Mouse (Mus musculus) frontal cortex, adult (tissue): Measurements from ENCODE around the gene Gp5.
"Not testable (repeated sequence)": the region's sequence is repeated elsewhere in the genome, so short reads cannot be mapped to it uniquely, and the experiment has no call there.

Source experiments
- ATAC-seq: cut with Nextera tagmentation; 2 replicates; pipeline ENCODE4 v1.9.2; 2017; ENCODE audit warnings: mild to moderate bottlenecking, moderate library complexity, mixed read lengths; ENCODE audit not compliant: low TSS enrichment

Gene Gp5

DNA sequence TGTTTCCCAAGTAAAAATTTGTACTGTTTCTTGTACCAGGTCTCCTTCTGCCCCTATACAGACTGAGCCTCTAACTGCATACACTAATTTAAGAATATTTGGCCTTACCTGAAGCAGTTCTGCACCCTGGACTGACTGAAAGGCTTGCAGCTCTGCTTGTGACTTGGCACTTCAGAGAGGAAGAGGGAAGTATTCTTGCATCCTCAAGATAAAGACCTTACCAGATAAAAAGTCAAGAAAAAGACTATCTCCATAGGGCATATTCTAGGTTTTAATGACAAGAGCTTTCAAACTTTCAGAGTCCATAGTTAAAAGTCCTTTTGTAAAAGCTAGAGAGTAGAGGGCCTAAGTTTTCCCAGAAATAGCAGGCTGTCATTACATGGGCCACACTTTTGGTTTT, at the start of gene Gp5:
Gene Gp5 (minus strand): TSS at position 133 of the 400 bp plus-strand sequence.
- ATAC-seq, result no peak

DNA sequence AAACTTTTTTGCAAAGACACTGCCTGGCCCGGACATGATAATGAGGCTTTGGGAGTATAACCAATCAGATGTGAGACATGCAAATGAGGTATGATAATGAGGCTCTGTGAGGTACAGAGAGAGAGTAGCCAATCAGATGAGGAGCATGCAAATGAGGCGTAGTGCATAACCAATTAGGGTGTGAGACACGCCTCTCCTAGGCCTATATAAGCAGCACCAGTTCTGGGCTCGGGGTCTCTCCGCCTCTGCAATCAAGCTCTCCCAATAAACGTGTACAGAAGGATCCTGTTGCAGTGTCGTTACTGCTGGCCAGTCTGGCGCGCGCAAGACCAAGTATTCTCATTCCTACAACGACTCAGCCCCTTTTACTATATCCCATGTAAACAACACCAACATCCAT, 42.9 kb upstream of the Gp5 start:
- ATAC-seq, result not testable (repeated sequence)

DNA sequence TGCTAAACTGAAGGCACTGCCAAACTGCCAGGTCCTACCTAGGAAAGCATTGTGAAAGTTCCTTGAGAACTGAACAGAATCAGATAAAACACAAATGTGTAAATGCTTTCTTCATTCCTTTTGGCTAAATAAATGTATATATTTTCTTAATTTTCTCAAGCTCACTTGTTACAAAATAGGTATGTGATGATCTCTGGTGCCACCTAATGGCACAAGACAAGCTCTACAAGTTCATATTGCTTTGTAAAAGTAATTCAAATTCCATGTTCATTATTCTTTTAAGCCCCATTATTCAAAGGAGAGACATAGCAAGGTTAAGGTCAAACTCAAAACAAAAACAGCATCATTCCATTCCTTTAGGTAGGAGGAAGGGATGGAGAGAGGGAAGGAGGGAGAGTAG, 3.7 kb upstream of the Gp5 start:
- ATAC-seq, result no peak

DNA sequence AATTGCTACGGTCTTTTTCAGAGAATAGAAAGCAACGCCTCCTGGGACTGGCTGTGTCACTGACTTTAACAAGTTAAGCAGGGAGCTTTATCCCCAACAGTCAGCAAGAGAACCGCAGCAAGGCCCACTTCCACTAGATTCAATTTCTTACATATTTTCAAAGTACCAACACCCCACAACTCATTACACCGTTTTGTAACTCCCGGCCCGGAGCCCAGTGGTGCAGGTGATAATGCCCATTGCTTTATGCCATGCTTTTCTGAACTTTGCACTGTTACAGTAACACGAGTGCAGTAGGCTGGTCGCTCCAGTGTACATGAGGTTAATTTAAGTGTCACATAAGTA, 436 bp downstream of the Gp5 start:
- ATAC-seq, result no peak

DNA sequence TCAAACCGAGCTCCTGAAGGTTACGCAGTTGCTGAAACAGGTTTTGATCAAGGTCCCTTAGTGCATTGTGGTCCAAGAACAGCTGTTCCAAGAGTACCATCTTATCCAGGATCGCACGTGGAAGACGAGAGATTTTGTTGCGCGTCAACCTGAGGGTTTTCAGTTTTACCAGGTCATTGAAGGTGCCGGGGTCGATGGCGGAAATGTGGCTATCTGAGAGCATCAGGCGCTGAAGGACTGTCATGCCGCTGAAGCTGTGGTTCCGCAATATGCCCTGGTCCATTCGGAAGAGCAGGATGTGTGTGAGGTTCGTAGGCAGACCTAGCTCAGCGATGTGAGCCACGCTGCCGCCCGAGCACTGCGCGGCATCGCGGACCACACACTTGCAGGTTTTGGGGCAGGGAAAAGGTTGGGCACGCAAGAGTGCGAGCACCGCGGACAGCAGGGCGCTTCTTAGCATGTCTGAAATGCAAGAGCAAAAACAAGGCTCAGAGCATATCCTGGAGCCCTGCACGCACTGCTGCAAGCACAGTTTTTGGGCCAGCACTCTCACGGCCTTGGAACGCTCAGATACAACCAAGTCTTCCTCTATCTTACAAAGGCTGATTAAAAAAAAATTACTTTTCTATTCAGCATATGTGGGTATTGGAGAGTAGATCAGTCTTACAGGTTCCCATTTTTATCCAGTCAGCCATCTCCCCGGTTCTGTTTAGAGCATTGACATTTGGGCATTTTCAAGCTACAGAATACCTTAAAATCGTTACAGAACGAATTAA, 996 bp downstream of the Gp5 start:
- ATAC-seq, result peak; percentile 49

DNA sequence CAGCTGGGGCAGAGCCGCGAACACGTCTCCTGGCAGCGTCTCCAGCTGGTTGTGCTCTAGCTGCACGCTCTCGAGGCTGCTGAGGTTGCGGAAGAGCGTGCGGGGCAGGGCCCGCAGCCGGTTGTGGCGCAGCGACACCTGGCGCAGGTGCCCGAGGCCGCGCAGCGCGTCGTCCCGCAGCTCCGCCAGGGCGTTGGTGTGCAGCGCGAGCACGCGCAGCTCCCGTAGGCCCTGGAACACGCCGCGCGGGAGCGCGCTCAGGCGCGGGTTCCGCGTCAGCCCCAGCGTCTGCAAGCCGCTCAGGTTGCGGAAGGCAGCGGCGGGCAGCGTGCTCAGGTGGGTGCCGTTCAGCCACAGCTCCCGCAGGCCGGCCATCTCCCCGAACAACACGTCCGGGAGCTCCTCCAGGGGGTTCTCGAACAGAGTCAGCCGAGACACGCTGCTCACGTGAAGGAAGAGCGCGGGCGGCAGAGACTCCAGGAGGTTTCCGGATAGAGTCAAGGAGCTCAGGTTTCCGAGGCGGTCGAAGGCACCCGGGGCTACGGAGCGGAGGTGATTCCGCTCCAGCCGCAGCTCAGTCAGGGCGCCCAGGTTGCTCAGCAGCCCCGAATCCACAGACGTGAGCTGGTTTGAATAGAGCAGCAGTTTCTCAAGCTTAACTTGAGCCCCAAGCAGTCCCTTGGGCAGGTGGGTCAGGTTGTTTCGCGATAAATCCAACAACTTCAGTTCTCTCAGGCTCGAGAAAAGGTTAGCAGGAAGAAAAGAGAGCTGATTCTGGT, 1.8 kb downstream of the Gp5 start:
- ATAC-seq, result peak; percentile 76

DNA sequence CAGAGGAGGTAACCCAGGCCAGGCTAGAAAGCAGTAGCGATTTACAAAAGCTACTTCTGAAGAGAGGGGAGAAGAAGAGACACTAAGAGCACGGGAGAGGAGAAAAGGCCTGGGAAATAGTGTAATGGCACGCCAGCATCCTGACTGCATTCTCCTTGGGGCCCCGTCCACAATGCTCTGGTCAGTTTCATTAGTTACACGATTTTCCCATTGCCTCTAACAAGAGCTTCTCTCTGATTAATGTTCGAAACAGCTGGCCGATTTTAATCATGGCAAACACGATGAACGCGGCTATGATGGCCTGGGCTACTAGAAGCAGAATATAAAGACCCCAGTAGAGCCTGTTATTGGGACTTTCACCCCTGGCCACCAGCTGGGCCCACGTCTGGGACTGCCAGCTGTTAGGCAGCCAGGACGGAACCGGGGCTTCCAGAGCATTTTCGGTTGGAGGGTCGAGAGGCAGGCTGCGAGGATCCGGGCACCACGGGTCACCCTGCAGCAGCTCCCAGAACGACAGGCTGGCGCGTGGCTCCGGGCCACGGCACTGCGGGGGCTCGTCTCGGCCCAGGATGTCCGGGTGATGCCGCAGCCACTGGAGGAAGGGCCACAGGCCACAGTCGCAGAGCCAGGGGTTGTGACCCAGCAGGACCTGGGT, 2.5 kb downstream of the Gp5 start:
- peak; percentile 5; the same call in 1 of the 2 replicates for ATAC-seq

DNA sequence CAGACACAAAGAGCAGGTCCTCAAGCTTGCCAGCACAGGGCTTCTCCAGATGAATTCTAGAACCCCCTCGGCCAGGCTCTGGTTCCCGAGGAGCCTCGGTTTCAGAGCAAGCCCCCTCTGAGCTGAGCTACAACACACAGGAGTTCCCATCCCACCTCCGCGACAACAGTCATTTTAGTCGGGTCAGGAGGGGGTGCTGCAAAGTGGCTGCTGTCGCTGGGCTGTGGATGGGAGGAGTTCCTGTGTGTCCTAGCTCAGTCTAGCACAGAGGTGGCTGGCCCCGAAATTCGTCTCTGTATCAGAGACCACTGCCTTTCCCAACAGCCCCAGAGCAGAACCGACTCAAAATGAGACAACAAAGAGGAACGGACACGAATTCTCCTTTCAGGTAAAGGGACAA, 3.3 kb downstream of the Gp5 start:
- no peak for ATAC-seq

DNA sequence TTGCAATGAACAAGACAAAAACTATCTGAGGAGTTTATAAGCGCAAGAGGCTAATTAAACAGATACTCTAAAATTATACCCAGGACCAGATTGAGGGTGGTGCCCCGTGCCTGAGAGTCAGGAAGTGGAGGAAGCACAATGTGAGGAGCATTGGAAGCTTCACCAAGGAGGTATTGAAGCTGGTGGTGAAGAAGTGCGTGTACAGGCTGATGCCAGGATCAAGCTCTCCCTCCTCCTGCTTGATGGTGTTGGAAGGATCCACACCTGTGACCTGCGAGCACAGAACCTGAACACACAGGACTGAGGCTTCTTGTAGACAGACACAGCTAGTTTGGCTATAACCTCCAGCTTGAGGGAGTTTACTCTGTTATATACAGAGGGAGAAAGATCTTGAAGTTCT, 4.5 kb downstream of the Gp5 start:
- ATAC-seq, result no peak

DNA sequence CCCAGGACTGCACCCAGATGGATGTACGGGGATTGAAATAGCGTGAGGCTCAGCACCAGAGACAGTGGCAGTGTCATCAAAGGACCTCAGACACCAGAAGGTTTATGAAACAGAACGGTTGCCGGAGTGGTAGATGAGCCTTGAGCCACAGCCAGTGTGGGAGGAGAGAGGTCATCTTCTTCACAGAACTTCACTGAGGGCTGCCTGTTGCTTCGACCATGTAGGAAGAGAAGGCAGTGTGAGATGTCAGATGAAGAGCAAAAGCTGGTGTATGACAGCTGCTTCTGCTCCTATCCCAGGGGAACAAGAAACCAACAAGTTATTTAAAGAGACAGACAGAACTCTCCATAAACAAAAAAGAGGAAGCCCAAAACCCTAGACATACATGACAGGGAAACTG, 6.3 kb downstream of the Gp5 start:
- ATAC-seq, result no peak

DNA sequence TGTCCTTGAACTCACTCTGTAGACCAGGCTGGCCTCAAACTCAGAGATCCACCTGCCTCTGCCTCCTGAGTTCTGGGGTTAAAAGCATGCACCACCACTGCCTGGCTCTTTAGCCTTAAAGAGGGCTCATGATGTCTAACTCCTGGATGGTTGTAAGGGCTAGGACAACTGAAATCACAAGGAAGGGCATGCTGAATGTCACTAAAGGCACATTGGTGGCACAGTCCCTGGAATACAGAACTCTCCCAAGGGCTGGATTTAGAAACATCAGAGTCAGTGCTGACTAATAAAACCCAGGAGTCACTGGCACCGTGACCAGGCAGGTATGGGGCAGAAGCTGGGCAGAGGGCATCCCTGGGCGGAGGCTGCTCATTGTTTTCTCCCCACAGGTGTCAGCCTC, 7.2 kb downstream of the Gp5 start:
- no peak for ATAC-seq

DNA sequence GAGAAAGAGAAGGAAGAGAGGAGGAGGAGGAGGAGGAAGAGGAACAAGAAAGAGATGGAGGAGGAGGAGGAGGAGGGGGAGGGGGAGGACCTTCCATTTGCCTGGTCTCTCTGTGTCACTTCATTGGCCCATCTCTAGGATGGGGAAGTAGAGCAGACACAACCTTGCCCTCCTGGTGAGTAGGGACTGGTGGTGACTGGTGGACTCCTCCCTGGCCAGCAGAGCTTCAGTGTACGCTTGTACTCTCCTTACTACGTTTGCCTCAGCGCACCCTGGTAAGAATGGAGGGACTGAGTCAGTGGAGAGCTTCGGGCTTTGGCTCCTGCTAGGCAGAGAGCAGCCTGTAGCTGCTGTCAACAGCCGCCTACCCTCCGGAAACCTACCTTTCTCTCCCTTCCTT, 7.9 kb downstream of the Gp5 start:
- ATAC-seq, result no peak

DNA sequence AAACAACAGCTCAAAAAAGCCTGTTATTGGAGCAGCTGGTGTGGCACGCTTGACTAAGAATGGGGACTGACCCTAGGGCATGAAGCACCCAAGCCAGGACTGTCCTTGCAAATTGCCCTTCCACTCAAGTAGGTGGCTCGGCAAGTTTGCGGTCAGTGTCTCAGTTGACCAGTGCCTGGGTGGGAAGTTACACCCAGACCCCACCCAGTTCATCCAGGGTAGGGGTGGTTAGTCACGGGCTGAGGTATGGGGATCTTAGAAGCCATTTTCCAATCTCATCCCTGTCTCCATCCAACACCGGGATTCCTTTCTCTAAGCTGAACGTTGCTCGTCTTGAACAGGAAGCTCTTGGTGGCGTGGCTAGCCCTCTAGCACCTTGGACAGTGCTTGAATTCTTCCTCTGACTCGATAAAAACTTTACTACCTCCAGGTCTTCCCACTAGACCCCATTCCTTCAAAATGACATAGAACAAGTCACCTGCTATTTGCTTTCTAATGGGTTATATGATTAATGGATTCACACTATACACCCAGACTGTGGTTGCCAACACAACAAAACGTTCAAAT, 10.8 kb downstream of the Gp5 start:
- ATAC-seq, result no peak

DNA sequence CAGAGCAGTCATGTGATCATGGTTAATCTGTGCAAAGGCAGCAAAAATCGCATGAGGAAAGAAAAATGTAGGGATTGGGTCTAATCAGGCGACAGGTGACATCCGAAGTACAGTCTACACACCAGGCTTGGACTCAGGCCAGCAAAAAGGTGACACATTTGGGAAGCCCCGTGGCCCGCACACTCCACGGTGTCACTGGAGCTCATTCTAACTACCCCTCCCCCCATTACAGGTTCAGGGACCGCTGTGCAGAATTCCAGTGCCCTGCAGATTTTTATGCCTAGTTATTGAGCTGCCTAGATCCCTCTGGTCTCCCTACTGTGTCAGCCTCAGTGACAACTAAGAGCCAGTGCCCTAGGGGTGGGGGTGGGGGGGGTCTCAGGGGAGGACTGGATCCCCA, 13.1 kb downstream of the Gp5 start:
- ATAC-seq, result no peak

DNA sequence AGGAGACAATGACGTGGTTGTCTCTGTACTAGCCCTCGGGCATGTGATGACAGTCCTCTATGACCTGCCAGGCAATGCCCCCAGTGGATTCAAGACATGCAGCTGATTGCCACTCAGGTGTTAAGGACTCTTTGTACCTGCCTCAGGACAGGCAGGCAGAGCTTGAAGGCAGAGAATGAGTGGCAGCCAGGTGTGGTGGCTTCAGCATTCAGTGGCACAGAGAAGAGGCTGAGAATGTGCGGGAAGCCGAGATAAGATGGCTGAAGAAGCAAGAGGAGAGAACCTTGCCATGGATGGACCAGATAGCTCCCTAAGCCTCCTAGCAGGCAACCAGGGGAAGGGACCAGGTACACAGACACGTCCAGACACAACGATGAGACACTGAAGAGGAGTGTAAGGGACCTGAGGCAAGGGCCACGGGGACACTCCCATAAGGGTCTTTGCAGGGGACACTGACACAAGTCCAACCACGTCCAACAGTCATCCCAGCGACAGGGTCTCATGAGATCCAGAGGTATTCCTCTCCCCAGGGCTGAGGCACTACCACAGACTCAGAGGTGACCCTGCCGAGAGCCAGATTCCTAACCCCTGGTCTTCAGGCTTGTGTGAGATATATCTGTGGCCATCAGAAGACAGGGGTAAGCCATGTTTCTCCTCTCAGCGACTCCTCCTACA, 13.8 kb downstream of the Gp5 start:
- no peak for ATAC-seq

DNA sequence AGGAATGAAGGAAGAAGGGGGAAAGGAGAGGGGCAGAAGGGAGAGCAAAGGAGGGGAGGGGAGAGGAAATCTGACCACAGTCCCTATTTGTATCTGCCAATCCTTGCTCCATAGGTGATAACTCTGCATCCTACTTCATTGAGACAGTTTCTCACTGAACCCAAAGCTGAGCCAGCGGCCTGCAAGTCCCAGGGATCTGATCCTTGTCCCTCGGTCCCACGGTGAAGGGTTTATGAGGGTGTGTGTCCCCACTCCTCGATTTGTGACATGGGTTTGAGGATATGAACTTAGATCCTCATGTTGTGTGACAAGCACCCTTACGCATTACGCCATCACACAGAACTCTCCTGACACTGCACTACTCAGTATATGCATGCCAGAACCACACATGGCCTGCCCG, 15.5 kb downstream of the Gp5 start:
- ATAC-seq, result no peak

DNA sequence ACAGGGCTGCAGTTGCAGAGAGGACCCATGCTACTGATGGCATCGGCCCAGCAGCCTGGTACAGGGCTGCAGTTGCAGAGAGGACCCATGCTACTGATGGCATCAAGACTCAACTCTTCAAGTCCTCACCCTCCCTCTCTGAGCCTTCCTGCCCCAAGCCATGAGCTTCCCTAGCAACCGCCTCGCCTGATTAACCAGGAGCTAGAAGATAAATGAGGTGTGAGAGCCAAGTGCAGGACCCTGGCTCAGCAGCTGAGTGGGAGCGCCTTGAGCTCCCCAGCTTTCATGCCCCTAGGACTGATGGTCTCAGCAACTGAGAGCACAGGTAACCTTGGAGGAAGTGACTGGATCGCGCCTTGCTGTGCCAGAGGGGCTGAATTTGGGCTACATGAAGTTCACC, 20.1 kb downstream of the Gp5 start:
- ATAC-seq, result no peak

DNA sequence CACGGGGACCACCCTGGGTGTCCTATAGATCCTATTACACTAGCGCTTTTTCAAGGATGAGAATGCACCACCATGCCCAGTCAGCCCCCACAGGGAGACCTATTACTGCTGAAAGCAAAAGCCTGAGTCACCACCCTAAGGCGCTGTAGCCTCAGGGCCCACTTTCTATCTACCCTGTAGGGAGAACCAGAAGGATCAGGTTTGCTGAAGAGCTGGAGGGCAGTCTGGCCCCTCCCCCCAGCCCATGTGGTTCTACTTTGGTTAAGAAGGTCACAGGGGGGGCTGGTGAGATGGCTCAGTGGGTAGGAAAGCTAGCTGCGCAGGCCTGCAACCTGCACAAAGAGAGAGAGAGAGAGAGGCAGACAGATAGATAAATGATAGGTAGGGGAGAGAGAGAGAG, 24.9 kb downstream of the Gp5 start:
- ATAC-seq, result no peak

DNA sequence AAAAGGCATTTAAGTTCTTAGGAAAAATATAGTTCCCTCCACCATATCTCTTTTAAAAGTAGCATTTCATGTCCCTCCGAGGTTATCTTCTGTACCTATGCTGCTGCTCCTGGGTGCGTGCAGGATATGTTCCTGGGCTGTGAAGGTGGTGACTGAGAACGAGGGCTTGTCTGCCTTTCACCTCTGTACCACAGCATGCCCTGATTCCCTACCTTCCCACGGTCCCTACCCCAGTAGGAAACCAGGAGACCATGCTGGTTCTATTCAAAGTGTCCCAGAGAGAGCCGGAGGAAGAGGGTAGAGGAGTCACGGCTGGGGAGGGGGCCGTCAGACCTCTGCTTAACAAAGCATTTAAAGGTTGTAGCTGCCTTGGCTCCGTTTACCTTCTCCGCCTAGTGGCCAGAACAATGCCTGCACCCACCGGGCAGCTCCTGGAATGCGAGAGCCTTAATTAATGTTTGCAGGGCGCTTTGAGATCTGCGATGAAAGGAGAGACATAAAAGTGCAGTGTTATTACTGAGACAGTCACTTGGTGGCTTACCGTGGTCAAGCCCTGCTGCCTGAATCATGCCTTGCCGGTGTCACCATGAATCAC, 26.7 kb downstream of the Gp5 start:
- 0 out of 2 replicates have a peak, but pooled peaks have one; percentile 66 for ATAC-seq

DNA sequence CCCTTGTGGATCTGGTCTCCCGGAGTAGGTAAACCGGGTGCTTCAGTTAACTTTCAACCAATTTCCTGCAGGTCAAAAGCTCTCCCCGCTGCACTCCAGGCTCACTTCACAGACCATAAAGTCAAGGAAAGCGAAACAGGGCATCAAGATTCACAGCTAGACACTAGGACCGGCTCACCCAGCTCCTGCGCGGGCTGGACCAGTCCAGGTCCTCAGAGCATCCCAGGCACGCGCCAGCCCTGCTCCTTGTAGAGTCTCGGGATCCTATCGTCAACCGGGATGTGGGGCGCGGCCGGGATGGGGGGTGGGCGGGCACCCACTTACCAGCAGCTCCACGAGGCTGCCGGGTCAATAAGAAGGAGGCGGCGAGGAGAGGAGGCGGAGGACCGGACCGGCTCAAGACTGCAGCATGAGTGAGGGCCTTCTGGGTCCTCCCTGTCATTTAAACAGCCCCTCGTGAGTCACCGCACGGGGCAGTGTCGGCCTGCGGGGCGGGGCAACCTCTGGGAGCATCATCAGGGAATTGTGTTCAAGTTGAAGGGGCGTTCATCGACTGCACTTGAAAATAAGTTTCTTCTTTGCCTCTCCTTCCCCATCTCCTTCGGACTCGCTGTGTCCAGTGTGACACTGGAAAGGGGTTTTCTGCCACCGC, 27.6 kb downstream of the Gp5 start, which contains the start of gene Lrrc15:
Gene Lrrc15 (minus strand): TSS at position 413 of the 652 bp plus-strand sequence.
- ATAC-seq, result no peak
